Mouse (Mus musculus): ENCODE measurements at regions not wholly inside any gene's neighbourhood (a gene's known extent, or its start where the extent isn't known, plus 50 kb on each side); places are given as distances from the start of the nearest gene placed in this dataset.
A peak's percentile ranks its signal among the peaks of the same experiment; 100 is the strongest.

GRCm38 (mm10) chr8:64412488-64413188, 206.6 kb upstream of the Tll1 start:
- DNase-seq = no peak

GRCm38 (mm10) chr8:64406775-64407490, 200.9 kb upstream of the Tll1 start:
- DNase-seq = no peak

DNA sequence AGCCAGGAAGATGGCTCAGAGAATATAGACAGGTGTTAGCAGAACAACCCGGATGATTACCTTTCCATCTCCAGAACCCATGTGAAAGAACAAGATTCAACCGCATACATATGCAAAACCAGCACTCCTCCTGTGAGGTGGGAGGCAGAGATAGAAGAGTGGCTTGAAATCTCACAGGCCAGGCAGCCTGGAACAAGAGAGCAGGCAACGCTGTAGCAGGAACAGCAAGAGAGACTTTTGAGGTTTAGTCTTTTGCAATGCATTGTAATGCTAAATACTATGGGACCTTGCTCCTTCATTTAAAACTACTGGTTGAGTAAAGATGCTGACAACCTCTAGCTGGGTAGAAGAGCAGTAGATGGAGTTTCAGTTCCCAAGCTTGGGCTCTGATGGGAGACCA, 193.5 kb upstream of the Tll1 start:
- DNase-seq = no peak

DNA sequence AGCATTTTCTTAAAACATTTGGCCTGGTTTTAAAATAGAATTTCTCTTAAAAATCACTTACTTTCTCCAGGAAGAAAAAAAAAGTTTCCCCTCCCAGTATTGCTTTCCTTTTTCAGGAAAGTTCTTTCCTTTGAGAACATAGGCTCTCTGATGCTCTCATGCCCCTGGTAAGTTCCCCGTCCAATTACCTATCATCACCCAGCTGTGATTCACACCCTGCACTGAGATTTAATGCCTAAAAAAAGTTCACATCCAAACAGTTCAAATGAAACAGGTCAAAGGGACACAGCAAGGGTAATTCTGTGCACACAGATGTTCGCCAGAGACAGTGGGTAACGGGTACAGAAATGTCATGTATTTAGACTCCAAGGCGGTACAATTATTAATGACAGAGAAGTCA, 191.8 kb upstream of the Tll1 start:
- DNase-seq = no peak

- DNase-seq = no peak
Observed at GRCm38 (mm10) chr8:64395816-64396215, 189.7 kb upstream of the Tll1 start.

DNA sequence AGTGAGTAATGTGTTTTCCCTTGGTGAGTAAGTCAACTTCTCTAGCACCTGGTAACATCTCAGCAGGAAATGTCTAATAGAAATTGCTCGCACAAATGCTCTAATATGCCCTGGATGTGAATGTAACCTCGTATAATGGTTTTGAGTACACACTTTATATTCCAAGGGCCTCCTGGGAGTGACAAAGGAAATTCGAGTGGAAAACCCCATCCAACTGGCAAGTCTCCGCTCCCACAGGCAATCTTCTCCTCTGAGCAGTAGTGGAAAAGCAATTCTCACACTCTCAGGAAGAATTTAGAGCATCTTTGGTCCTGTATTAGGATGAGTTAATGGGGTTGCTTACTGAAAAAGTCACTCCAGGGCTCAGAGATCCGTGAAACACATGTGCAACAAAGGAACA, 183.4 kb upstream of the Tll1 start:
- no peak for DNase-seq

GRCm38 (mm10) chr8:64388299-64388698, 182.2 kb upstream of the Tll1 start:
- no peak for DNase-seq

DNA sequence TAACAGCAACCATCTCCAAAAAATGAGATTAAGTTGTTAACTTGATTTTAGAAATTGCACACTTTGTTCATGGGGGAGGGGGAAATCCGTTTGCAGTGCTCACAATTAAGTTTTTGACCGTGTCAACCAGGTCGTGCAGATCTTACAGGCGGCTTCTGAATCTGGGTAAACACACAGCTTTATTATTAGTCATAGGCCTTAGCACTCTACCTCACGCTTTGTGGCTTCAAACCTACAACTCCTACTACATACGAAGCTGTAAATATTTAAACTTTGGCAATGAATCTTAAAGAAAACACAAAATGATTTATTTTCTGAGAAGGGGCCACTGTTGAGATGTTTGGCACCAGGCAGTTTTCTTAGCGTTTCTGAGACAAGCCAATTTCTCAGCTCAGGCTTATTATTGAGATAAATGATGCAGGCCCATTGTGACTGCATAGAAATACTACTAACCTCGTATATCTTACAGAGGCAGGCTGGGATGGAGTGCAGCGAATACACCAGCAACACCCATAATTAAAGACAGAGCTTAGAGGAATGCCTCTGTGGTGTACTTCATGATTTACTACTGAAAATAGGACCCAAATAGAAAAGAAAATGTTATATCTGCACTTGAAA, 173.8 kb upstream of the Tll1 start:
- DNase-seq = no peak

DNA sequence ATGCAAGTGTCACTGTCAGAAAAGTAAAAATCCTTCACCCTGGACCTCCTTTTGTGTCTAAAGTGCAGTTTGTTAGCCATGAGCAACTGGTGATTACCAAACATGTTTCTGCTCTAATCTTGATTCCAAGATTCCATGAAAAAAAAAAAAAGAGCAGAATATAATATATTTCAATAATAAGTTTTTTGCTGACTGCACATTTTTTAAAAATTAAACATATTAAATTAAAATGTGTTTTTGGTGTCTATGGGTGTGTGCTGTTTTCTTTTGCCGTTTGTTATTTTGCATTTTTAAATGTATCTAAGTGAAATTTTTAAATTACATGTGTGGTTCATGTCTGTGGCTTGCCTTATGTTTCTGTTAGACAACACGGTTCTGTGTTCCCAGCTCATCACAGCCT, 171.8 kb upstream of the Tll1 start:
- DNase-seq = no peak

GRCm38 (mm10) chr8:64375509-64375908, 169.4 kb upstream of the Tll1 start:
- no peak for DNase-seq

- no peak for DNase-seq
Observed at GRCm38 (mm10) chr8:64374980-64375379, 168.9 kb upstream of the Tll1 start.

GRCm38 (mm10) chr8:64369973-64370372, 163.9 kb upstream of the Tll1 start:
- DNase-seq = no peak

DNA sequence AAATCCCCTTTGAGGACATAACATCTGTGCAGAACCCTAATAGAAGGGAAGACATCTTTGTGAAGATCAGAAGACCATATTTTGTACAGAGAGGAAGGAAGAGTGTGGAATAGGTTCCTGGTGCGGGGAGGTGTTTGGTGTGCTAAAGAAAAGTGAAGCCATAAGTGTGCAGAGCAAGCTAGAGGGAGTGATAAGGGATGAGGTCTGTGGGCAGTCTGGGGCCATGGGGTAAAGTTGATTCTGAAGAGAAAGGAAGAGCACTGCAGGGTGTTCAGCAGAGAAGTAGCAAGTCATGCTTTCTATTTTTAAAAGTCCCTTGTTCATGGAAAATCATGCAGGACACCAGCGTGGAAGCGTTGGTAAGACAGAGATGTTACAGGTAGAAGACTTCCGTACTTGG, 161.8 kb upstream of the Tll1 start:
- no peak for DNase-seq

GRCm38 (mm10) chr8:64366974-64367266, 160.8 kb upstream of the Tll1 start:
- DNase-seq = no peak

DNA sequence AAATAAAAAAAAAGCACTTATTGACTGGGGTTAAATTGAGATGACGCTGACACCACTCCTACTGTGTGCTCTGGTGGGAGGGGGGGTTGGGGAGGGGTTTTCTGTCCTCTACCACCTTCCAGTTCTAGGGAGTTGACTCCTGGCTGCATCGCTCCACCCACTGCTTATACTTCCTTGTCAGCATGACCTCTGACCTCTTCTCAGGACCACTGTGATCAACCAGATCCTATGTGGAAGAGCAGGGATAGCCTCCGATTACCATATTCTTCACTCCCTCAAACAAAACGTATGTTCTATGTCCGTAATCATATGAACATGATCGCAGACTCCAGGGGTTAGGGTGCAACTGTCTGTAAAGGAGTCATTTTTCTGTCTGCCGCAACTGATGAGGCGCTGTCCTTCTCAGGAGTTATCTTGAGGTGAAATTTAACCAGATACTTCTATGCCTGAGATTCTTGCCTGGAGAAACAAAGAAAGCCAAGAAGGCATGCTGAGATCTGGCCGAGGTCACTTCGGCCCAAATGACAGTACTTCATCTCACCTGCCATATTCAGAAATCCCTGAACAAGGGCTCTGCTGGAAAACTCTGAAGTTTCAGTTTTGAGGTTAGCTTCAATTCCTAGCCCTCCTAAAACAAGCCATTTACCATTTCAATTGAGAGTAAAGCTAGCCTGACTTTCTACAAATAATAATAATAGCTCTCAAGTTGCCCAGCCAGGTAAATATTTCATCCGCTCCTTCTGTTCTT, 160.3 kb upstream of the Tll1 start:
- no peak for DNase-seq

- no peak for DNase-seq
Observed at GRCm38 (mm10) chr8:64357092-64357491, 151.0 kb upstream of the Tll1 start.

- DNase-seq = peak; percentile 7
Observed at GRCm38 (mm10) chr8:64348082-64348646, 142.1 kb upstream of the Tll1 start.

- DNase-seq = no peak
Observed at GRCm38 (mm10) chr8:64347490-64347889, 141.4 kb upstream of the Tll1 start.

GRCm38 (mm10) chr8:64346428-64346827, 140.4 kb upstream of the Tll1 start:
- DNase-seq = peak; percentile 5

DNA sequence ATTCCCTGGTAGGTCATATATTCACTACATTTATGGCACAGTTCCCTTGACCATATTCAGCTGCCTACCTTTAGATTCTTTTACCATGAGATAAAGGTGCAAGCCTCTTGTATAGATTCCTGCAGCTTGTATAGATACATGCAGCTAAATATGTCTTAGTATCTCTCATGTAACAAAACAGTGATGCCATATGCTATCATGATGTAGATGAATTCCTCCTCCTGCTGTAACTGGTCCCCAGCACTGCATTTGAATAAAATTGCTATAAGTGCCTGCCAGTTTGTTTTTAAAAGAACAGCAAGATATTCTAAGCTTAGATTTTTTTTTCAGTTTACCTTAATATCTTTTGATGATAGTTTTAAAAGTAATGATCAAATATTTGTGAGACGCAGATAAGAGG, 138.9 kb upstream of the Tll1 start:
- DNase-seq = no peak

- no peak for DNase-seq
Observed at GRCm38 (mm10) chr8:64343600-64343999, 137.5 kb upstream of the Tll1 start.

- no peak for DNase-seq
Observed at GRCm38 (mm10) chr8:64342397-64342796, 136.3 kb upstream of the Tll1 start.

- DNase-seq = no peak
Observed at GRCm38 (mm10) chr8:64337356-64337755, 131.3 kb upstream of the Tll1 start.
